Mouse (Mus musculus) granulocyte monocyte progenitor cell, adult 5-6 weeks (primary cell): ENCODE data around the gene Gk5. TPM values are rescaled to one million over a fixed set of nuclear protein-coding genes. Genes with fewer than 3 reads are reported as not detected.
A peak's percentile ranks its signal among the peaks of the same experiment; 100 is the strongest.
"Not testable (repeated sequence)": the region's sequence is repeated elsewhere in the genome, so short reads cannot be mapped to it uniquely, and the experiment has no call there.

Experiments
- ATAC-seq: replicated peaks from 2 replicates; pipeline ENCODE4 v1.8.0; 2016; ENCODE audit warnings: mild to moderate bottlenecking, moderate TSS enrichment, inconsistent platforms; ENCODE audit not compliant: poor library complexity, severe bottlenecking
- total RNA-seq, 2 experiments: library from RNA; stranded (forward) in 1 of 2; stranded (reverse) in 1 of 2; fragments of 200-712, 200-1000 nt in 1 of 2; fragments of >200 nt in 1 of 2; fragmentation: Nextera tagmentation in 1 of 2; gene quantifications; 2 replicates each; pipeline ENCODE4 v1.2.3; 2014 to 2017

Gene Gk5
- 2.4 and 3.0 TPM in 2 replicates for total RNA-seq (2014; fragmentation: Nextera tagmentation)
- total RNA-seq (2017) = 3.1 and 5.5 TPM in 2 replicates

DNA sequence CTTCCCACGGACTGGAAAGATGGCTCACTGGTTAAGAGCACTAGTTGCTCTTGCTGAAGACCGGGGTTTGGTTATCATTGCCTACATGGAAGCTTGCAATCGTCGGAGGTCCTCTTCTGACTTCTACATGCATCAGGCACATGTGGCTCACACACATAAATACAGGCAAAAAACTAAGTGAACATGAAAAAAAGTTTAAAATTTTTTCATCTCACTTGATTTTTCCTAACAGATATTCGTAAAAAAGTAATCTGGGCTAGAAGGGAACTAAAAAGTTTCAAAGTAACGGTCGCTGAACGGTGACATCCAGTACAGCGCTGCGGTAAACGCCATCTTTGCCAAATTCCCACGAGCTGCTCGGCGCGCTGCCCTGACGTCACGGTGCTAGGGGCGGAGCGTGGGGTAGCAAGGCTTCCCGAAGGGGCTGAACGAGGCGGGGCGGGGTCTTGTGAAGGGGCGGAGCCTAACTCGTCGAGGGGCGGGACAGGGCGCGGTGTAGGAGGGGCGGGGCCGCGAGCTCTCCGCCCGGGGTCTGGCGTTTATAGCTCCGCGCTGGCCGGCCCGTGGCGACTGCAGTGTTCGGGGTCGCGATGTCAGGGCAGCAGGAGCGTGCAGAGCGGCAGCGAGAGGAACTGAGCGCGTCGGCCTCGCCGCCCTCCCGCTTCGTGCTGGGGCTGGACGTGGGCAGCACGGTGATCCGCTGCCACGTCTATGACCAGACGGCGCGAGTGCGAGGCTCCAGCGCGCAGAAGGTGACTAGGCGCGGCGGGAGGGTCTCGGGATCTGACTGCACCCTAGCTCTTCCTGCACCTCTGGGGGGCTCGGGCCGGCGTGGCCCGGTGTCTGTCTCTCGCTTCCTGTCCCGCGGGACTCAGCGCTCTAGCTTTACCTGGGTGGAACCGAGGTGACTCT lies at the start of gene Gk5:
Gene Gk5 (plus strand): TSS at position 502 of the 912 bp plus-strand sequence.
- ATAC-seq = peak; percentile 95

DNA sequence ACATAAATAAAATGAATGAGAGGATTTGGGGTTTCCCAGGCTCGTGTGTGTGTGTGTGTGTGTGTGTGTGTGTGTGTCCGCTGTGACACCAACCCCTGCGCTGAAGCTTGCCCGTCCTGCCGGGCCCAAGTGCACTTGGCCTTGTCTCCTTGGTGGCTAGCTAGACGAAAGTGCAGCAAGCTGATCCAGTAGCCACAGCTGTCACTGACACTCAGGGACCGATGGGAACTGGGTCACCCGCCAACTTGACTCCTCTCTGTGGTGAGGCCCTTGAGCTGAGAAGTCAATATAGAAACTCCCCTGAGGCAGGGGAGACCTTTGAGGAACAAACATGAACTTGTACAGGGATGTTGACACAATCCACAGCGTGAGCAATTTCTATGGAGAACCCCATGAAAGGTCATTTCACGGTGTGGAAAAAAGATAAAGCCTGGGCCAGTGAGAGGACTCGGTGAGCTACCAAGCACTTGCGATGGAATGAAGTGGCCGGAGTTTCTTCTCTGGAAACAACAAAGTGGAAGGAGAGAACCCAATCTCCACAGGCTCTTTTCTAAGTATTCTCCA lies 40.3 kb upstream of the Gk5 start:
- ATAC-seq = no peak

- ATAC-seq = no peak
Observed at GRCm38 (mm10) chr9:96085293-96085692, 33.9 kb upstream of the Gk5 start.

DNA sequence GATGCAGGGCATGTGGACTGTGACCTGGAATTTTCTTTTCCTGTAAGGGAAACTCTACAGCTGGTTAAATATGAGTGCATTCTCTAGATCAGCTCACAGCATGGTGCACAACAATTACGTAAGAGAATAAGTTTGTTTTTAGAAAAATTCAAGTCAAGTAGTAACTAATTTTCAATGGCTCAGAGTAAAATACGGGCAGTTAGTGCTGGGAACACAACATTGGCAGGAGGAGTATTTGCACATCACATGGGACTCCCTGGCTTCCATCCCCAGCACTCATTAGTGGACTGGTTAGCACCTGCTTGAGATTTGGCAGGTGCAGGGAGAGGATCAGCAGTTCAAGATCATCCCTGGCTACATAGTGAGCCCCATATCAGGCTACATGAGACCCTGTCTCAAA lies 31.5 kb upstream of the Gk5 start:
- no peak for ATAC-seq

GRCm38 (mm10) chr9:96088456-96088855 lies 30.7 kb upstream of the Gk5 start:
- ATAC-seq = not testable (repeated sequence)

DNA sequence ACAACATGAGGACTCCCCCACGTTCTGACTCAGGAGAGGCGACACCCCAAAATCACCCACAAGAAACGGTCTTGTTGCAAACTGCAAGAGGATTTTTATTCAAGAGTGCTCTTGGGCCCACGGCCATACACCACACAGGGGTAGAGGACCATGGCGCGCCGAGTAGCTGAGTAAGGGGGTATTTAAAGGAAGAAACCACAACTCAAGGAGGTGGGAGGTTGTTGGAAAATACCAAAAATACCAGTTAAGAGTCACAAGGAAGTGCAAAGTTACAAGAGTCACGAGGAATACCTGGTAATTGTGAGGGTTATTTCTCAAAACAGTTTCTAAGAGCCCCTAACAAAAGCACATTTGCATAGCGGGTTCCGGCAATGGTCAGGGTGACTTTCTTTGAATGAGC lies 26.5 kb upstream of the Gk5 start:
- ATAC-seq = not testable (repeated sequence)

- ATAC-seq = no peak
Observed at GRCm38 (mm10) chr9:96093221-96093620, 25.9 kb upstream of the Gk5 start.

- no peak for ATAC-seq
Observed at GRCm38 (mm10) chr9:96094341-96094740, 24.8 kb upstream of the Gk5 start.

DNA sequence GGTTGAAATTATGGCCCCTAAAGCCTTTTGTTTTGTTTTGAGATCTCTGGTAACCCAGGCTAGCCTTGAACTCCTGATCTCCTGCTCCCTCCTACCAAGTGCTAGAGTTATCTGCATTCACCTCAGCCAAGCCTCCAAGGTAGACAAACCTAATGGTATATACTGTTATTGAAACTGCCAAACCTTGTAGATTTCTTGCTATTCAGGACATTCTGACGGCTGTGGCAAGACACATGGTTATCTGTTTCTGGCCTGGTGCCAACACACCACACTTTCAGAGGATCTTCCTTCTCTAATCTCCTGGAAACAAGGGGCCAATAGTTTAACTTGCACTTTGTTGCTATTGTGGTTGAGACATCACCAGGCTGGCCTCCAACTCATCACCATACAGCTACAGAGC lies 24.0 kb upstream of the Gk5 start:
- no peak for ATAC-seq

- no peak for ATAC-seq
Observed at GRCm38 (mm10) chr9:96102846-96103245, 16.3 kb upstream of the Gk5 start.

DNA sequence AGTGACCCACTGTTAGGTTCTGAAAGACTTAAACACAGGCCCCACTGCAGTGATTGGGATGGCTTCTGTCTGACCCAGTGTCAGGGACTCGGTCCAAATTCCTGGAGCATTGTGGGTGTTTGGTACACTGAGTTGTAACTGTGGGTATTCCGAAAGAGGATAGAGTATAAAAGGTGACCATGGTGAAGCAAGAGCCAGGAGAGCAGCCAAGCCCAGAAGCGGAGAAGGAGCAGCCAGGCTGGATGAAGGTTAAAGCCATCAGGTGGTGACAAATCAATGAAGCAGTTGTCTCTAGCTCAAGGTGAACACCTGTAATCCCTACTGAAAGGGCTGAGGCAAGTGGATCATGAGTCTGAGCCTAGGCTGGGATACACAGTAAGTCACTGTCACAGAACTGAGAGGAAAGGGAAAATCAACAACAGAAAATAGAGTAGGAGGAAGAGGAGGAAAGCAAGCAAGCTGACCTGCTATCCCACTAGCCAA lies 6.2 kb upstream of the Gk5 start:
- ATAC-seq = no peak

DNA sequence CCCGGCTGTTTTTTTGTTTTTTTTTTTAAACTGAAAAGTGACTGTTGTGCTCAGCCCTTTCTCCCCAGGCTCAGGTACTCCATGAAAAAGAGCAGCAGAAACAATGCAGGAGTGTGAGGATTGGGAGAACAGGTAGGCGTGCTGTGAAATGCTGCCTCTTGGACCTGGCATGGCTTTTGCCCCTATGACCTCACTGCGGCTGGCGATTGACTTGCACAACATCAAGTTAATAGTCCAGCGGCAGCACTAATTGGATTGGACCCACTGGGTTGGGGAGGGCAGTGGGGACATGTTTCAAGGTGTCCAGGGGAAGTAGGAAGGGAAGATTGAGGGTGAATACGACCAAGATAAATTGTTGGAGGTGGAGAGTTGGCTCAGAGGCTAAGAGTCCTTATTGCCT lies 2.4 kb upstream of the Gk5 start:
- no peak for ATAC-seq

DNA sequence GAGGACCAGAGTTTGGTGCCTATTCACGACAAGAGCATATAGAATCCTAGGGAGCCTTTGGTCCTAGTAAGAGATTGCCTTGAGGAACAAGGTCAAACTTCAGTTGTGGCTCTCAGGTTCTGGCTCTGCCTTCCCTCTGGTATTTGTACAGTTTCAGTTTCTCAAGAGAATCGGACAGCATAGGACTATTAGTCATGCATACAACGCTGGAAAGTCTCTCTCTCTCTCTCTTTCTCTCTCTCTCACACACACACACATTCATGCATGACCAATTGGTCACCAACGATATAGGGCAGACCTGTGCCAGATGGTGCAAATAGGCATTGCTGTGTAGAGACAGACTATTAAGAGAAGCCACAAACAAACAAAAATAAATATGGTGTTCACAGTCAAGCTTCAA lies 946 bp upstream of the Gk5 start:
- no peak for ATAC-seq

DNA sequence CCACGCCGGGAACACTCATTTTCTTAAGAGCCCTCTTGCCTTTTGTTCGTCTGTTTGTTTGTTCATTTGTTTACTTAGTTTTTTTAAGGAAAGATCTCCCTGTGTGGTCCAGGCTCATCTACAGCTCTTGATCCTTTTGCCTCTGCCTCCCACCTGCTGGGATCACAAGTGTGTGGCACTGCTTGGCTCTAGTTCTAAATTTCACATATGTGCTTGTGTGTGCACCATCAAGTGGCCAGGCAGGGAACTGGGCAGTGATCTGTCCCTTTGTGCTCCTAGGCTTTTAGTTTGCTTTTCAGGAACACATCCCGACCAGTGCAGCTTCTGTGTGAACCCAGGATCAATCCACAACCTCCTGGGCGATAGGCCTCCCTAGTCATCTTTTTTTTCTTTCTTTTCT lies 8.8 kb downstream of the Gk5 start:
- ATAC-seq = no peak

DNA sequence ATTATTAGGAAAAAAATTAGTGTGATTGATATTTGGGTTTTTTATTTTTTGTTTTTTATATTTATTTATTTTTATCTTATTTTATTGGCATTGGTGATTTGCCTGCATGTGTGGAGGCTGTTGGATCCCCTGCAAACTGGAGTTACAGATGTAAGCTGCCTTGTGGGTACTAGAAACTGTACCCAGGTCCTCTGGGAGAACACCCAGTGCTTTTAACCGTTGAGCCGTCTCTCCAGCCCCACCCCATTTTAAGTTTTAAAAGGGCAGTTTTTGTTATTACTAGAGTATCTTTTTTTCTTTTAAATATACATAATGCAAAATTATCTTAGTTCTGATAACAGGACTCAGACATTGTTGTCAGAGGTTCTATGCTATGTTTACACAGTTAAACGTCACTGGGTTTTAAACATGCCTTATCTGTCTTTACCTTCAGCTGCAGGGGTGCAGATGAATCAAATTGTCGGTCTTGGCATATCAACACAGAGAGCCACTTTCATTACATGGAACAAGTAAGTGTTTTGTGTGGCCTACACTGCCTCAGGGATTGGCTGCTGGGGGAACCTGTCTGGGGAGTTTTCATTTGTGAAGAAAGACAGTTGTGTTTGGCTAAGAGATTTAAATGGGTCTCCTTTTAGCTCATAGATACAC lies 13.9 kb downstream of the Gk5 start:
- no peak for ATAC-seq

DNA sequence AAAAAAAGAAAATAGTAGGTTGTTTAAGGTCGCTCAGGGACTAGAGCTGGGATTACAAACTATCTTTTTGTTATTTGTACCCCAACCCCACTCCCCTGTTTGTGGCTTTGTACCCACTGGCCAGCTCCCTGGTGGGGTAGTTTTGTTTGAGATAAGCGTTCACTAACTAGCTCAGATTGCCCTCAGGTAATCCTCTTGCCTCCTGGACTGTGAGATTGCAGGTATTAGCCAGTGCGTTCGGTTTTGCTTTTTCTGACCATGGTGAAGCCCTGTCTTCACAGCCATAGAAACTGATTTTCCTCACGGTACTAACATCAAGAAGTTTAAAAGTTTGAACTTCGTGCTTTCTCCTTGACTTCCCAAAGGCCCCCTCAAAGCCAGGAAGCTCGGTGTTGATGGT lies 15.3 kb downstream of the Gk5 start:
- no peak for ATAC-seq

DNA sequence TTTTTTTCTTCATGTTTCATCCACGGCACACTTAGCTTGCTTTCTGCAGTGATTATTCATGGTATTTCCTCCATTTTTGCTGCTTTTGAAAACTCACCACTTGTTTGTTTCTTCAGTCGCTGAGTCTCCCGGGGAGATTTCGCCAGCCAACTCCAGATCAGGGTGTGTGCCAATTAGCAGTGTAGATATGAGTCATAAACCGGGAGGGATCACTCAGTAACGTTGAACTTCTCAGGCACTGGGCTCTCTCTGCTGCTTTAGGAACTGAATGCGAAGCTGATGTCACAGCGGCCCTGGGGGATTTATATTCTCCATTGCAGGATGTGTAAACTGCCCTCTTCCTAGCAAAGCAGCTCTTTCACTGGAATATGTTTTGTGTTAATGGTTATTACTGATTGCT lies 15.8 kb downstream of the Gk5 start:
- ATAC-seq = no peak; the same call in 1 of the 2 replicates

DNA sequence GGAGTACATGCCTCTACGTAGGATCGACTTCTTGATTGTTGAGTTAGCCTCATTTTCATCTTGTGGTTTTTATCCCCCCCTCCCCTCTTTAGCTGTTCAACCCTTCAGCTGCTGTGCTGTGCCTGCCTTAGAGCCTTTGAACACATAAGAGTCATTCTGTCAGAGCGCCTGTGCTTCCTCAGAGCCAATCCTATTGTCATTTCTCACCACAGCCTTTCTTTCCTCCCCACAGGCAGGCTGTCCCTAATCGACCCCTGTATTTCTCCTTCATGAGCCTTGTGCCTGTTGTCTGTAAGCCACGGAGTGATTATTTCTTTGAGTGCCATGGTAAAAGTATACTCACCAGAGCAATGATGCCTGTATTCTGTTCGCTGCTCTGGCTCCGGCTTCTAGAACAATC lies 16.3 kb downstream of the Gk5 start:
- ATAC-seq = no peak

DNA sequence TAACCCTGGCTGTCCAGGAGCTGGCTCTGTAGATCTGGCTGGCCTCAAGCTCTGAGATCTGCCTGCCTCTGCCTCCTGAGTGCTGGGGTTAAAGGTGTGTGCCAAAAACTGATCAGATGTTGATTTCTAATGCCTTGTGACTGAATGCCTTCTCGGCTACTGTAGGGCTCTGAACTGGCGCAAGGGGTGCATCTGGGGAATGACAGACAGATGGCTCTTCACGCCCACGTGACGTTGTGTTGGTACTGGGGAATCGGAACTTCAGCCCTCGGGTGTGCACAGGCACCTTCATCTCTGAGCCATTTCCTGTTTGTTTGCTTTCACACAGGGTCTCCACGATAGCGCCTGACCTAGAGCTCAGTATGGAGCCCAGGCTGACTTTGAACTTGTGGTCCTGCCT lies 19.8 kb downstream of the Gk5 start:
- ATAC-seq = no peak

GRCm38 (mm10) chr9:96139876-96140275 lies 20.7 kb downstream of the Gk5 start:
- no peak for ATAC-seq

GRCm38 (mm10) chr9:96140931-96141330 lies 21.8 kb downstream of the Gk5 start:
- no peak for ATAC-seq
